Mouse (Mus musculus) CD8-positive naive resting alpha-beta T cell, adult 2 months (primary cell): ENCODE measurements around the gene Wiz.

Experiments used
- DNase-seq, 2 experiments: peaks; one replicate each; pipeline ENCODE4 v3.0.0; 2022; ENCODE audit warnings: low read depth in 2 of 2, low spot score in 2 of 2

Wiz gene

DNA sequence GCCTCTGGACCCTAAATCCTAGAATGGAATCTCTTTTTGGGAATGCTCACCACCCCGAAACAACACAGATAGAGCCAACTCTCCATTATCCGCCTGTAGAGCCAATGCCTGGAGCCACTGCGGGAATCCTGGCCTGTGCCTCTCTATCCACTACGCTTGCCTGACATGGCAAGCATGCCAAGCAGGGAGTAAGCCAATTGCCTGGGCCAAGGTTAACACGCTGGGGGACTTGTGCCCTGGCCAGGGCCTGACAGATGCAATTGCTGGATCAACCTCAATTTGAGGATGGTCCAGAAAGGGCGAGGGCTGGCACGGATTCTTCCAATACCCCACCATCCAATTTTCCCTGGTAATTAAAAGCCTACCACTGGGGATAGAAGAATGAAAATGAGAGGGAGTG lies 6.7 kb downstream of the Wiz start:
- no peak for DNase-seq

DNA sequence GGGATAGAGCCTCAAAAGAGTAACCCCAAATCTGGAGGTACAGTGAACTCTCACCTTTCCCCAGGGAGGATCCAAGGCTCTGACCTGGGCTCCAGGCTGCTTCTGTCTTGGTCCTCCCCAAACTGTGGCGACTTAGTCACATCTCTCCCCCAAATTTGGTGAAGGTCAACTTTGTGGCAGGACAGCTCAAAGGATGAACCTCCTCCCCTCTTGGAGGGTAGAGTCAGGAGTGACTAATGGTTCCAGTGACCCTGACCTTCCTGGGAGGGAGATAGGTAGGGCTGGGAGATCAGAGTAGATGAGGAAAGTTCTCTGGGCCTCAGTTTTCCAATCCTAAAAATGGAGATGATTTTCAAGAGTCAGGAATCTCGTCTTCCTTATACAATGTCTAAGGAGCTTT lies 10.5 kb downstream of the Wiz start:
- no peak for DNase-seq

DNA sequence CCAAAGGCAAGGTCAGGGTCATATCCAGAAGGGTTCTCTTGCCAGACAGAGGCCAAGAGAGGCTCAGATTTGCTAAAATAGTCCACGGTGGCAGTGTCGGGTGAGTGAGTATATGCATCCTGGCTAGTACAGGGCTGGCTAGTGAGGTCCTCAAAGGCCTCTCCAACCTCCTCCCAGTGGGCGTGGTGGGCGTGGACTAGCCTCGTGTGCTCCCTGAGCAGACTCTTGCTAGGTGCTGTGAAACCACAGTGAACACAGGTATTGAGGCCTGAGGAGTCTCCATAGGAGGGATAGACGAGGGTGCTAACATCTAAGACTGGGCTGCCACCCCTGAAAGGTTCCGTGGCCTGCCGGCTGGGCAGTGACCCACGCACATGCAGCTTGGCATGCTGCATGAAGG lies 12.1 kb downstream of the Wiz start:
- no peak for DNase-seq

DNA sequence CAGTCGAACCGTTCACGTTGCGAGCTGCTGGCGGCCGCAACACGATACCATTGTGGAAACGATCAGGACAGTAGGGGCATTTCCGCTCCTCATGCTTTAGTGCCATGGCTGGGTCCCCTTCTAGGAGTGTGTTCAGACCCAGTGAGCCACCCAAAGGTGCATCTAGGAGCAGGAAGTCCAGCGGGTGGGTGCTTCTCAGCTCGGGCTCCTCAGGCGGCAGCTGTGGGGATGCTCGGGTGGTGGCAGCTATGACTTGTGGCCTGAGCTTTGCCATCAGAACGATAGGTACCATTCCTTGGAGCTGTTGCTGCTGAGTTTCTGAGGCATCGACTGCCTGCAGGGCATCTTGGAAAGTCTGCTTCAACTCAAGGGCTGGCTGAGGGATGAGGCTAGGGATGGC lies 12.8 kb downstream of the Wiz start:
- DNase-seq, result no peak

DNA sequence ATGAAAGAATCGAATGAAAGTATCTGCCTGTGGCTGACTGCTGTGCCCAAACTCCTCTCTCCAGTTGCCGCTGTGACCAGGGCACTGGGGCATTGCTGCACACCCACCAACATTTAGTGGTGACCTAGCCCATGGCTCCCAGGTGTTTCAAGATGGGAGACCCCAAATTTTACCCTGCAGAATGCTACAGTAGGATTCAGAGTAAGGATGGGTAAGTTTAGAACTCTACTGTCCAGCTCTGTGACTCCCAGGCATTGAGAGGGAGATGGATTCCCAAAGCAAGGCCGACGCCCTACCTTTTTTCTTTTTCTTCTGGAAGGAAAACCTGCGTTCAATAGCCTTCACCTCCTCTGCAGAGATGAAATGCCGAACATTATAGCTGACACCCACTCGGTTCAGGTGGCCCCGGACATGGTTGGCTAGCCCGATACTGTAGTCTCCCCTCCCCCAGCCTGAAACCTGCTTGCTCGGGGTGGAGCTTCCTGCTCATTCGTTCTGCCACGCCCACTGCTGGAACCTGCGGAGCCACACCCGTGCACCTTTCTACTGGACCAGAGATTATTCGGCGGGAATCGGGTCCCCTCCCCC lies 20.2 kb downstream of the Wiz start:
- no peak for DNase-seq

DNA sequence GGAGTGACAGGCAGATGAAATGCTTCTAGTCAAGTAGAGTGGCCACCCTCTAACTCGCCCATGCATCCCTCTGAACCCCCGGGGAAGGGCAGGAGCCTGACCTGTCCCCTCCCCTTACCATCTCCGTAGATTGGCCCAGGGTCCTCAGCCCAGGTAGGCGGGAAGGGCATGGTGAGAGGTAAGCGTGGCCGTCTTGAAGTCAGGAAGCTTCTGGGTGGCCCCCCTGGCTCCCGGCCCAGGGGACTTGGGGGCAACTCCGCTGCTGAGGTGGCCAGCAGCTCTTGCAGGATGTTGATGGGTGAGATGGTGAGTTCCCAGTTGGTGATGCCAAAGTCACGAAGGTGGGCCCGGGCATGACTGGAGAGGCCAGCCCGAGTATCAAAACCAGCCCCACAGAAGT lies 21.5 kb downstream of the Wiz start:
- no peak for DNase-seq

DNA sequence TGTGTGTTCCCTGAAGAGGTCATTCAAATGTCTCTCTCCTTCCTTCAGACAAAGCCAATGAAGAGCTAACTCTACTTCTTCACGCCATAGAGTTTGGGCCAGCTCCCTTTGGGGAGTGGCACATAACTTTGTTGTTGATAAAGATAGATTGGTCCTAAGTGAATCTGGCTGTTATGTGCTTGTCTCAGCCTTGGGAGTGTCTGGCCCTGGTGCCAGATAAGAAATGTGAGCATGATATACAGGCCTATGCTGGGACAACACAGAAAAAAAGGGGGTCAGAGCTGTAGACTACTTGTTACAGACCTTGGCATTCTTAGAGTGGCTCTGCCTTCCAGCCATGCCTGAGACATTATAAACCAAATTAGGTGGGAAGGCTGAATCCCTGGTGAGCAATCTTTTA lies 23.9 kb downstream of the Wiz start:
- no peak for DNase-seq

DNA sequence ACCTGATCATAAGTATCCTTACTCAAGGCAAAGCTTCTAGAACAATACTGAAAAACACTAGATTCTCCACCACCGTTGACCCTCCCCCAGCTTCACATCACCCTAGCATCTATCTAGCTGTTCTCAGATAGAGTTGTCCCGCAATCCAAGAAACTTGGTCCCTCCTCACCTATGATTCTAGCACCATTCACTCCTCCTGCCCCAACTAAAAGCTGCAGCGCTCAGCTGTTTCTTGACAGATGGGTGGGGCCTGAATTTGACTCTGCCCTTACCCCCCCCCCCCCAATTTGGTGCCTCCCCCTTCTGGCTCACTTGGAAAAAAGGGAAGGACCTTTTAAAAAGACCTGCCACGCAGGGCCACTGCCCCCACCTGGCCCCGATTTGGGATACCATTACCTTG lies 24.4 kb downstream of the Wiz start:
- DNase-seq, result no peak

DNA sequence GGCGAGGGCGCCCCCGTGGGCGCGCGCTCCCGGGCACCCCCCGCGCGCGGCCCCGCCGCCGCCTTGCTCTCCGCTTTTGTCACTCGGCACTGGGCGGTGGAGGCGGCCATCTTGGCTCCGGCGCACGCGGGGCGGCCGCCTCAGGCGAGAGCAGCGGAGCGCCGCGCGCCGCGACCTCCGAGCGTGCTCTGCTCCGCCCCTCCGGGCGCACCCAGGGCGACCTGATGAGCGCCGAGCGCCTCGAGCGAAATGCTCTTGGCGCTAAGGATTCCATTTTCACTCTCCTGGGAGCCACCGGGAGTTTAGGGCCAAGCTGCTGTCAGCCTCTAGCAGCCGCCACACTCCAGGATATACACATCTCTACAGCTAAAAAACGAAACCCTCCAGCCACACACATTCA lies 24.9 kb downstream of the Wiz start:
- peak; percentile 70 to 74 for DNase-seq

DNA sequence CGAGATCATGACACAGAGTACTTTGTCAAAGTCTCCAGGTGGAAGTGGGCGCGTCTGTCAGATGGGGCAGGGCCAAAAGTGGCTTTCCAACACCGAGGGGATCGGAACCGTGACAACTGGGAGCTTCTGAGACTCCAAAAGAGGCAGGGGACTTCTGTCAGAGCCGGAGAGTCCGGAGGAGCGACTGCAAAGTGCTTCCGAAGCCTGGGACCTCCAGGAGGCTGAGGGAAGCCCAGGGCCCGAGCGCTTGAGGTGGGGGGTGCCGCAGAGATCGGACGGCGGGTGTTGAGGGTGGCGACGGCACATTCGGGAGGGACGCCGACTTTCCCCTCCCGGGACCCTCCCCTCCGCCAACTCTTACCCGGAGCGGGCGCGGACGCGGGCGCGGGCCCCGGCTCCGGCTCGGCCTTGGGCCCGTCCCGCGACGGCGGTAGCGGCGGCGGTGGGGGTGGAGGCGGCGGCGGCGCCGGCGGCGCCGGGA lies 25.4 kb downstream of the Wiz start:
- no peak for DNase-seq

DNA sequence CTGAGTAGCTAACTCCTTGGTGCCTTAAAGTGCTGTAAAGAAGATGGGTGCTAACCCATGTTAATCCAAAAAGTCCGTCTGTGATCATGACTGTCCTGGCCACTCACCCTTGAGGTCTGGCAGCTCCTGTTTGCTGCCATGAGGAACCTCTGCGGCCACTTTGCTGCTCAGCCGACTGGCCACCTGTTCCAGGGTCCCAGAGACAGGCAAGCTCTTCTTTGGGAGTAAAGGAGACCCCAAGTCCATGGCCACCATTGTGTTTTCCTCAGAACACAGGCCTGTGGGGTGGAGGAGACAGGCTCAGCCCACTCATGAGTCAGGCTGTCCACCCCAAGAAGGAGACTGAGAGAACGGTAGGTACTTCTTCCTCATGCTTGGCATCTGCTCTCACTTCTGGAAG lies 26.6 kb downstream of the Wiz start:
- no peak for DNase-seq

DNA sequence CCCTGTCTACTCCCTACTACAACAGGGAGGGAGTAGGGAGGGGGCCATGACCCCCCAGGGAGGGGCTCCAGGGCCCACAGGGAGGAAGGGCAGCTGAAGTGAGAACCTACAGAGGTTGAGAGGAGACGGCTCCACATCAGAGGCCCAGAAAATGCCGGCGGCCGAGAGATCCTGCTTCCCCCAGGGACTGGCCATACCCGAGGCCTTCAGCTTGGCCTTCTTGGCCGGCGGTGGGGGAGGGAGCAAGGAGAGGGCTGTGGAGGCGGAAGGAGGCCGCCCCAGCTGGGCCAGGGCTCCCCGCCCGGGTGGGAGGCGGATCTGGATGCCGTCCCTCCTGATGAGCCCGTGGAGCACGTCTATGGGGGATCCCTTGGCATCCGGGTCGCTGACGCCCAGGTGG lies 29.3 kb downstream of the Wiz start:
- no peak for DNase-seq

DNA sequence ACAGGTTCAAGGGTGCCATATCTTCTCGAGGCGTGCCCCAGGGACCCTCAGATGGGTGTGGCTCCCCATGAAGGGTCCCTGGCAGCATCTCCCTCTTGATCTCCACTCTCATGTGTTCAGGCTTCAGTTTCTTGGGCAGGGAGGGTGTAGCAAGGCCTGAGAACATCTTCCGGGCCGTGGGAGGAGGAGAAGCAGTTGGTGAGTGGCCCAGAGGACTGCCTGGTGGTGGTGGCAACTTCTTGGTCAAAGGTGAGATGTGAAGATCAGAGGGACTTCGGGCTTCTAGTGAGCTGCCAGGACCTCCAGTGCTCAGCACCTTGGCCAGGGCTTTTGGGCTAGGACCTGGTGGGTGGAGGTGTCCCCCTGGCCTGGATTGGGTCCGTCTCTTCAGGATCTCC lies 30.3 kb downstream of the Wiz start:
- DNase-seq, result no peak

DNA sequence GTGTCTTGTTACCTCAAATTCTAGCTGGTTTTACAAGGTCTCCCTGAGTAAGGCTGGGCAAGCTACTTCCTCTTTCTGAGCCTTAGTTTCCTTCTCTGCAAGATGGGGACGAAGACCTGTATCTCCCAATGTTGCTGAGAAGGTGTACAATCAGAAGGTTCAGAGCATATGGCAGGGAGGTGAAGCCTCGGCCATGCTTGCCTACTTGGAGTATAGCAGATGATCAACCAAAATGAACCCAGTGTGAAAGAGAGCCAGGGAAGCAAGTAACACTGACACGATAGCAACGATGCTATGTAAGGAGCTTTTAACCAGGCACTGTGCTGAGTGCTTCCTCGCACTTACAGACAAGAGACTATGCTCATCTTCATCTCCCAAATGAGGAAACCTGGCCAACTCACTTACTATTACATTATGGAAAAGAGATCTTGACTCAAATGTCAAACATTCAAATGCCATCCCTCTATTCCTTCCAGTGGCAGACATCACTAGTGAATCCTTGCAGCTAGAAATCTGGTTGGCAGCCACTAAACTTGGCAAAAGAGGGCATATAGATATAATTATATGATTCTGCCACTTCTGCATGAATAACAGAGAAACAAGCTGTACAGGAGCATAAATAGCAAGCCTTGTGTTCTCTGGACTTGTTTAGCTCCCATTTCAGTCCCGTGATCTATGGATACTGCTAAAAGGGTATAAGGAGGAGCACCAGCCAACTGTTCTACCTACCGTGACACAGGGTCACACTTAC lies 30.9 kb downstream of the Wiz start:
- DNase-seq, result no peak

DNA sequence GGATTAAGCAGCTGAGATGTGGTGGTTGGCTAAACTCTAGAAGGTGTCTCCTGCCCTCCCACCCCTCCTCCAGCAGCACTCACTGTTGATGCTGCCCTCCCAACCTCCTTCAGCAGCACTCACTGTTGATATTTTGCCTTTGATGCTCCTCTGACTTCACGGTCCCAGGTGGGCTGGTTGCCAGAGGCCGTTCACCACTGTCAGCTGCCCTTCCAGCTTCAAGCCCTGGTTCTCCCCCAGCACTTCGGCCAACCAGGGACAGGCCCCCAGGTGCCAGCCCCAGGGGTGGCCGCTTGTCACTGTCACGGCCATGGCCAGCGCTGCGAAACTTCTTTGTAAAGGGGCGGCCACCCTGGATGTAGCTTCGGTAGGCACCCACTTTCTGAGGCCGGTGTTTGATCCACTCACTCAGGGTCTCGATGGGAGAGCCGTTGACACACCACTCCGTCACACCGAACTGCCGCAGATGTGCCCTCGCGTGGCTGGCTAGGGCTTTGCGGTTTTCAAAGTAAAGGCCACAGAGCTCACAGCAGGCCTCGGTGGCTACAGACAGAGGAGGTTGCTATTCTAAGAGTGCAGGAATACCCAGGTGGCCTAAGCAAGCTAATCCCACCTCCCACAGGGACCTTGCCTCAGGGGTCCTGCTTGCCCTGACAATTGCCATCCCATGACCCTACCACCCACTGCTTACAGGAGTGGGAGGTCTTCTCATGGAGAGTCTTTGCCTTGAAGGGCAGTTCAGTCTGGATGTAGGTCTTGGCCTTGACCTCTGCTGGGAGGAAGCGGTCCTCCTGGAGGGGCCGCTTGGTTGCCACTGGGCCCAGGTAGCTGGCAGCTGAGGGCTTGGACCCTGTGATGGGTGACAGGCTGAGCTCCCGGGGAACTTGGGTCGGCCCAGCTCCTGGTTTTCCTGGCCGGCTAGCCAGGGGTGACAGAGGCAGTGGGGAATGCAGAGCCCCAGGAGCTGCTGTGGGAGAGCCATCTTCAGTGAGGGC lies 32.2 kb downstream of the Wiz start:
- no peak for DNase-seq

DNA sequence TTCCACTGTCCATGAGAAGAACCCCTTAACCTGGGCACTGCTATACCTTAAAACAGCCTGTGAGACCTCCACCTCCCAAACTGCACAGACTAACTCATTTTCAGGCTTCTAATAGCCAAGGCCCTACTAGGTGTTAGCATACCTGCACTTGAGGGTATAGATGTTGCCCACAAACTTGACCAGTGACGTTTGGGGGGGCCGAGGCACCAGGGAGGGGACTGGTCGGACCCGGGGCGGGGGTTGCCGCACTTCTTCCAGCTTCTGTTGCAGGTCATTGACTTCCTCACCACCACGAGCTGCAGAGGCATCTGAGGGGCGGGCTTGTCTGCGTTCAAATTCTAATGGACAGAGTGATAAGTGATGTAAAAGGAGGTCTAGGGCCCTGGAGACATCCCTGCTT lies 33.0 kb downstream of the Wiz start:
- no peak for DNase-seq

DNA sequence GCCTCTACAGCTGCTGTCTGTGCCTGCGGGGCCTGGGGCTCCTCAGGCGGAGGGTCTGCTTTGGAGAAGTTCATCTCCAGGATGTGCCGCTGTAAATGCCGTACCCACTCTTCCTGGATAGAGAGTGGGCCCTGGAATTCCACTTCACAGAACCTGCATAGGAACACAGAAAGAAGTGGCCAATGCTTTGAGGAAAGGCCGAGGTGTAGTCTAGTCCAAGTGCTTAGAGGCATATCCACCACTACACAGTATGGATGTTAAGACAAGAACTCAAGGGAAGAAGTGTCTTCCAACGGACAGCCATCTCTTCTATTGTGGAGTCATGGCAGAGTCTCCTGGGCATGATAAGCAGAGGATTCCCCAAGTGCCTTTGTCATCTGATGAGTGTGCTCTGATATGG lies 34.2 kb downstream of the Wiz start:
- DNase-seq, result no peak

DNA sequence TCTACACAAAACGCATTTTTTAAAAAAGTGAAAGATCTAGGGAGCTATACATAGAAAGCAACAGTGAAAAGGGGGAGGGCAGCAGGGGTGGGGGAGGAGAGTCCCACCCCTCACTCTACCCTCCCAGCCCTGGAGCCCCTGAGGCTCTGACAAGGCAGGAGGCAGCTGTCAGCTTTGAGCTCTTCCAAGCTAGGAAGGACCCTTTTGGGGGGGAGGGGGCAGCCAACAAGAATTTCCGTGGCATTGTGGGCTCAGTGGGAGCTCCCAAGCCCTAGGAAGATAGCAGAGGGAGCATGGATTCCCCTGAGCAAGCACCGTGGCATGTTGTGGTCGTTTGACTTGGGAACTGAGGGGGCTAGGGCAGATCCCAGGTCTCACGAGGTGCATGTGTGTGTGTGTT lies 35.0 kb downstream of the Wiz start:
- DNase-seq, result no peak

DNA sequence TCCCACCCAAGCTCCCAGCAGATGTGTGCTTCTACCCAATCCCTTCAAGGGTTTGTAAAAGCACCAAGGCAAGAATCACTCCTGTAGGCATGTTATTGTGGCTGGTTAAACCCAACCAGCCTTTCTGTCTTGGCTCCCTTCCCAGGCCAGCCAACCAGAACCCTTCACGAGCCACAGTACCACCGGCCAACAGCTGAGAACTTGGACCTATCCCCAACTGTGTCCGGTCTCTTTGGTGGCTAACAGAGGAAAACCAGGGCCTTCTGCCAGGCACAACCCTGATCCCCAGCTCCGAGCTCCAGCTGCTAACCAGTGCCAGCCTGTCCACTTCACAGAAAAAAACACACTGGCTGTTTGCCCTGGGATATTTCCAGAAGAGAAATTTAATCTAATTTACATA lies 35.5 kb downstream of the Wiz start:
- DNase-seq, result no peak

DNA sequence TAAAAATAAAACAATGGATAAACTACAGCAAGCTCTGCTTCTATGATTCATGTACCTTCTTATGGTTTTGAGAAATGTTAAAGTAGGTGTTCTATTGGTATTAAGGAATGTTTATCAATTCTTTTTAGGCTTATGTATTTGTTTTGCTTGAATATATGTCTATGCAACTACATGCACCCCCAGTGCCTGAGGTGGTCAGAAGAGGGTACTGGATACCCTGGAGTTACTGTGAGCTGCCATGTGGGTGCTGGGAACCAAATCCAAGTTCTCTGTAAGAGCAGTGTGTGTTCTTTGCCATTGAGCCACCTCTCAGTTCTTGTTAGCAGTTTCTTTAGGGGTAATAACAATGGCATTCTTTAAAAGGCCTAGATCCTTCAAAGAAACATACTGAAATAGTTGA lies 37.5 kb downstream of the Wiz start:
- DNase-seq, result no peak

DNA sequence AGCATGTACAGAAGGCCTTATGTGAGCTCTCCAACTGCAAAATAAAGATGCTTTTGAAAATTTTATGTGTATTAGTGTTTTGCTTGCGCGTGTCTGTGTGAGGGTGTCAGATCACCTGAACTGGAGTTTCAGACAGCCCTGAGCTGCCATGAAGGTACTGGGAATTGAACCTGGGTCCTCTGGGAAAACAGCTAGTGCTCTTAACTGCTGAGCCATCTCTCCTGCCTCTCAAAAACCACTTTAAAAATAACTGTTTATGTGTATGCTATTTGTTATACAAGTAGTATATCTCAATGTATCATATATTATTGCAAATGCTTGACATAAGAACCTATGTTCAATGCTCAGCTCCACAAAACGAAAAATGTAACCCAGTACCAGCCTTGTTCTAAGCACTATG lies 38.0 kb downstream of the Wiz start:
- DNase-seq, result no peak

DNA sequence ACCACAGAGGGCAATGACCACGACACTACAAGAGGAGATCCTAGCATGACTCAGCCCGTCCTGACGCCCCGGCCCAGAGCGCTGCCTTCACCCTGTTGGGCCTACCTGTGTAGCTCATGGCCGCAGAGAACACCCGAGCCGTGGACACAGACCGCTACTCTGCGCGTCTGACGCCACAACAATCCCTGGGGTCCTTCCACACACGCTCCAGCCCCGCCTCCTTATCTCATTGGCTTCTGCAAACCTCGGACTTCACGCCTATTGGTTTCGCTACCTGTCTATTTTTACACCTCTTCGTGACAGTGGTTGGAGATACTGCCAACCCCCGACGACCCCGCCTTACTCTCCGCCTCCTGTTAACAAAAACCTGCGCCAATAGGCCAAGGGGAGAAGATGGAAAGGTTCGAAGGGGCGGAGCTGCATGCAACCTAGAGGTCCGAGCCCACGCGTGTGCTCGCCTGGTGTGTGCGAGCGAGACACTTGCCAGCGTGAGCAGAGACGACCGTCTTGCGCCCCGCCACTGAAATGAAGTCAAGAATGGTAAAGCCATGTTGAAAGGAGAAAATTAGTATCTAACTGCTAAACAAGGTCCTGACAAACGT lies 38.8 kb downstream of the Wiz start, which contains the start of gene Akap8l:
Gene Akap8l (minus strand): TSS at position 226 of the 602 bp plus-strand sequence.
- DNase-seq, result peak; percentile 88 to 91
